Mouse (Mus musculus) liver, postnatal 0 days (tissue): ENCODE results near the gene Hunk.

Experiments used
- CTCF ChIP-seq: sonication (generic); IDR thresholded peaks from 2 replicates; pipeline ENCODE4 v1.5.1; 2016; ENCODE audit warnings: antibody characterized with exemption, low read depth
- EP300 ChIP-seq: IDR thresholded peaks from 2 replicates; pipeline ENCODE4 v1.6.1; 2016; ENCODE audit warnings: antibody characterized with exemption, low read depth, mild to moderate bottlenecking

- TF ChIP-seq EP300 (no peak), CTCF (no peak)
Measured at GRCm38 (mm10) chr16:90461304-90461905, 75.6 kb downstream of the Hunk start.
